Mouse (Mus musculus) left cerebral cortex, postnatal 4 days (tissue): ENCODE measurements around the gene Pnrc2. TPM values are rescaled to one million over a fixed set of nuclear protein-coding genes. Genes with fewer than 3 reads are reported as not detected.

Source experiments
- DNase-seq: peaks from one replicate; pipeline ENCODE4 v3.0.0-alpha.2; 2022
- intact Hi-C: fragments of 180-260 bp; cut with DNase I; formaldehyde crosslinking; loops from one replicate; pipeline ENCODE4 v1.15.1; 2025
- total RNA-seq, 2 experiments: library from RNA; stranded (reverse); gene quantifications; 2 replicates each; pipeline ENCODE4 v1.2.3; 2021

Gene Pnrc2
- 10 to 100 TPM; 41.1 to 45.2 TPM for total RNA-seq

GRCm38 (mm10) chr4:135873526-135874202 lies at the start of gene Pnrc2:
Pnrc2 (minus strand) TSS chr4:135873850.
- intact Hi-C loops = loop anchor here (5.0 kb wide), 1 partner anchor 71 kb away; no protein-coding TSS in a partner anchor
- peak; percentile 92 for DNase-seq

DNA sequence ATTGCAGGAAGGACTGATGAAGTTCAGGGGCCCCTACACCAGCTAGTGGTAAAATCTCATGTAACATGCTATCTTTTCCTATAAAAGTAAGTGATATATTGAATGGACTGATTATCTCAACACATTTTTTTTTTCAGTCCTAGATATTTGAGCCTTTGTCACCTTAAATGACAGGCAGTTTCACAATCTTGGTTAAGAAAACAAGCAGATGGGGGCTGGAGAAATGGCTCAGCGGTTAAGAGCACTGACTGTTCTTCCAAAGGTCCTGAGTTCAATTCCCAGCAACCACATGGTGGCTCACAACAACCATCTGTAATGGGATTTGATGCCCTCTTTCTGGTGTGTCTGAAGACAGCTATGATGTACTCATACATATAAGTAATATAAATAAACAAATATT lies 48.5 kb upstream of the Pnrc2 start:
- intact Hi-C loops = no loop called here
- no peak for DNase-seq

- peak; percentile 24 for DNase-seq
- intact Hi-C loops = no loop called here
These were observed 47.8 kb upstream of the Pnrc2 start for GRCm38 (mm10) chr4:135921257-135922120.

DNA sequence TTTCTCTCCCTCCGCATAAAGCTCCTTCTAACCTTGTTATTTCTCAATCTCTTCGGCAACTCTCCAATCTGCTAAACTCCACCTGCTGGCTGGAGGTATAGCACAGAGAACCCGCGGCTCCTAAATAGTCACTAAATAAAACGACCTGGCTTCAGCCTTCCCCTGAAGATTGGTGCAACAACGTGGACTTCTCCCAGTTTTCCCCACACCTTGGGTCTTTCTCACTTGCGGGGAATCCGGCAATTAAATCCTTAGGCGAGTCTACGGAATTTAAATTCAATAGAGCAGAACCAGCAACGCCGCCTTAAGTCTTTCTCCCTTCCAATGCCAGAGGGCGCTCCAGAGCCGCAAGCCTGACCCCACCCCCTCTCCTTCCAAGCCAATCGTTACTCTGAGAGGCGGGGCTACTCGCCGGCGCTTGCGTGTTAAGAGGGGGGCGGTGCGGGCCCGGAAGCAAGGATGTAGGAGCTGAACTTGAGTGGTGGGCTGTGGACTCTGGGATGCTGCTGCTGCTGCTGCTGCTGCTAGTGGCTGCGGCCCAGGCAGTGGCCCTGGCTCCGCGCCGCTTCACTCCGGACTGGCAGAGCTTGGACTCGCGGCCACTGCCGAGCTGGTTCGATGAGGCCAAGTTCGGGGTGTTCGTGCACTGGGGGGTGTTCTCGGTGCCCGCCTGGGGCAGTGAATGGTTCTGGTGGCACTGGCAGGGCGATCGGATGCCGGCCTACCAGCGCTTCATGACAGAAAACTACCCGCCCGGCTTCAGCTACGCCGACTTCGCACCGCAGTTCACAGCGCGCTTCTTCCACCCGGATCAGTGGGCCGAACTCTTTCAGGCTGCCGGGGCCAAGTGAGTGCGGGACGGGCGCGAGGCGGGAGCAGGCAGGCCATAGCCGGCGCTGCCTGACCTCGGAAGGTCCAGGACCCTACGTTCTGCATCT lies 46.9 kb upstream of the Pnrc2 start, which contains the start of gene Fuca1:
TSS of gene Fuca1 (plus strand) at position 432 of the 938 bp plus-strand sequence.
- intact Hi-C loops = no loop called here

GRCm38 (mm10) chr4:135919280-135919639 lies 45.6 kb upstream of the Pnrc2 start:
- intact Hi-C loops = no loop called here

More for the DNA sequence above, 46.9 kb upstream of the Pnrc2 start, which contains the start of gene Fuca1:
- DNase-seq = peak; percentile 98

DNA sequence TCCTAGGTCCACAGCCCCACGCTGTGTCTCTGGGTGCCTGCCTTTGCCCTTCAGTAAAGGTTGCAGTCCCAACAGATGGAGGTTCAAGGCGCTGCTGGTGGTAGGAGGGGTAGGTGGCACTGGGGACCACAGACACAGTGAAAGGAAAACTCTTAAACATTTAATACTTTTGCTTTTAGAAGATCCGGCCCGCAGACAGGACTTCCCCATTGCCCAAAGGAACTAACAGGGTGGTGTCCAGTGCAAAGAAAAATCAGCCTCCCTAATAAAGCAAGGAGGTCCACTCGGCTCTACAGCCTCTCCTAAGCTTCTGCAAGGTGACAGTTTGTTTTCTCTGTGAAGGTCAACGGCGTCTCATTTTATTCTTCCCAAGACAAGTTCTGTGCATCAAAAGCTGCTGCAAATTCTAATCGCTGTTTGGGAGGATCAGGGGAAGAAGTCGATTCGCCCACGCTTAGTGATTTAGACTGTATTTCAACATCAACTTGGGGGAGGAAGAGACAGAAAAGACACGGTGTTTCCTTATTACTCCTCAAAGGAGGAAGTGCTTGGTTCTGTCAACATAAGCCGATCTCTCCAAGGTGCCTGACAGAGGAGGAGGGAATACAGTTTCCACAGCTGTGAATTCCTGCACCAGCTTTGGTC lies 45.1 kb upstream of the Pnrc2 start:
- no peak for DNase-seq
- intact Hi-C loops = no loop called here

More at GRCm38 (mm10) chr4:135919280-135919639, 45.6 kb upstream of the Pnrc2 start:
- no peak for DNase-seq

- intact Hi-C loops = no loop called here
- DNase-seq = no peak
These were observed 39.8 kb upstream of the Pnrc2 start for GRCm38 (mm10) chr4:135913433-135913832.

- intact Hi-C loops = no loop called here
These were observed 39.2 kb upstream of the Pnrc2 start for GRCm38 (mm10) chr4:135912835-135913234.

GRCm38 (mm10) chr4:135912164-135912563 lies 38.5 kb upstream of the Pnrc2 start:
- peak; percentile 53 for DNase-seq
- intact Hi-C loops = no loop called here

More at GRCm38 (mm10) chr4:135912835-135913234, 39.2 kb upstream of the Pnrc2 start:
- peak; percentile 86 for DNase-seq

- intact Hi-C loops = no loop called here
- DNase-seq = no peak
These were observed 37.9 kb upstream of the Pnrc2 start for GRCm38 (mm10) chr4:135911531-135911930.

DNA sequence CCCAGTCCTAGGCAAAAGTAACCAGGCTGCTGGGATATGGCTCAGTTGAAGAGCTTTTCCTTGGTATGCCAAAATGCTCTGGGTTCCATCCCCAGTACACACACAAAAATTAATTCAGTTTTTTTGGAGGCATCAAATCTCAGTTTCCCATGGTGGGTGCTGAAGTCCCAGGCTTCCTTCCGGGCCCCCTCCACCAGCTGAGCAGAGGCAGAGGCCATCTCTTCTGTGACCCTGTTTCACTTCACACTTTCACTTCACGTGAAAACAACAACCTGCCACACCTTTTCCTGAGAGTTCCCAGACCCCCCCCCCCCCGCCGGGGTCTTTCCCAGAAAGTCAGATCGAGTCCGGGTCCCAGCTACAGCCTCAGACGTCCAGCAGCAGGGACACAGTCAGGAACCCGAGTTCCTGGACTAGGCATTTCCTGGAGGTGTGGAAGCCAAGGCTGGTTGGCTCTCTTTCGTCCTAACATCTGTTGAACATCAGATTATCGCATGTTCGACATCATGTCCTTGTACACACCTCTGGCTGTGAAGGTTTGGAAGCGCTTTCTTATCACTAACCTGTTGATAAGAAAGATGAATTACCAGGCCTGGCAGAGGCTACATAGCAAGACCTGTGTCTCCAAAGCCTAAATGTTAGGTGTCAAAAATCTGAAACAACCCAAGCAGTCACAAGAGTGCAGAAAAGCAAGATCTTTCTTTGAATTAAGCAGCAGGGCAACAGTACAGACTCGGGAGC lies 35.8 kb upstream of the Pnrc2 start:
- intact Hi-C loops = no loop called here

DNA sequence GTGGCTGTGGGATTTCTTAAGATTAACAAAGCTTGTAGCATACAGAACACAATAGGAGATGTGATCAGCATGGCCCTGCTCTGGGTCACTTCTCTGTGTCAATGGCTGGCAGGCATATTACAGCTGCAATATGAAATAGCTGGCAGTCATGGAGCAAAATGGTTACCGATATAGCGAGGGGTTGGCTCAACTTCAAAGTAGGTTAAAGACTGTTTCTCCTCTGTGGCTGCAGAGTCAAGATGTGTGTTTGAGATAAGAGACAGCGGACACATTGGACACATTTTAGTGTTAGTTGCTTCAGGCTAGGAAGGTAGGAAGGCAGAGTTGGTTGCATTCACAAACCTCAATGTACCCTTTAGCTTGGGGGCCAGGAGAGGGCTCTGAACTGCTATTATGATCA lies 33.0 kb upstream of the Pnrc2 start:
- intact Hi-C loops = no loop called here
- no peak for DNase-seq

More for the DNA sequence above, 35.8 kb upstream of the Pnrc2 start:
- no peak for DNase-seq

DNA sequence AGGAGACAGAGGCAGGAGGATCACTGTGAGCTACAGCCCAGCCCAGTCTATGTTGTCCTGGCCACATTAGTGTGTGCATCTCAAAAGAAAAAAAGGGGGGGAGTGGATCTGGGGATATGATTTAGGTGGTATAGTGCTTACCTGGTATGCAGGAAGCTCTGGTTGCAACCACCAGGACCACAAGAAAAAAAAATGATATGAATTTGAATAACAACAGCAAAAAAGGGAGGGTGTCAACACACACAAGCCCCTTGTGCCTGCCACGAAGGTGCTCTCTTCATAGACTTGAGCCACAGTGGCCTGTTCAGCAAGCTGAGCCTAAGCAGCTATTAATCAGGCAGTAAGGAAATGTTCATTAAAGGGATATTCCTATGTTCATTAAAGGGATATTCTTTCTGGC lies 31.2 kb upstream of the Pnrc2 start:
- intact Hi-C loops = no loop called here
- DNase-seq = no peak

DNA sequence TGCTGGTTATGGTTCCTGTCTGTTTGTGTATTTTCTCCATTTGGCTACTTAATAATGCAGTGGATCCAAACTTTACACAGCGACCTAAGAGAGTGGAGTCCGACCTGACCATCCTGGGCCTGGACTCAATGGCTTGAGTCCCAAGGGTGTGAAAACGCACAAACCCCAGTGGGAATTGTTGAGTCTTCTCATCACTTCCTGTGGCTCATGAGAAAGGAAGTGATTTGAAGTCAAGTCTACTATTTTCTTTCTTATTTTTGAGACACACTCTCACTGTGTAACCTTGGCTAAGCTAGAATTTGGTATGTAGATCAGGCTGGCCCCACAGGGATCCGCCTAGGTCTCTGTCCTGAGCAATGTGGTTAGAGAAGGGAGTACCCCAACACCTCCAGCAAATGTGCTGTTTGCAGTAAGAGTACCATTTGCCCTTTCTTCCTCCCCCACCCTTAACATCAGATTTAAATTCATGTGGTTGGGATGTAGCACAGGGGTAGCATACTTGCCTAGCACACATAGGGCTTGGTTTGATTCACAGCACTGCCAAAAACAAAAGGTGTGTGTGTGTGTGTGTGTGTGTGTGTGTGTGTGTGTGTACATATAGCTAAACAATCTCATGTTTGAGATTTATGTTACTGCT lies 29.1 kb upstream of the Pnrc2 start:
- intact Hi-C loops = no loop called here
- no peak for DNase-seq

GRCm38 (mm10) chr4:135900008-135900407 lies 26.4 kb upstream of the Pnrc2 start:
- intact Hi-C loops = no loop called here
- no peak for DNase-seq

- no peak for DNase-seq
- intact Hi-C loops = no loop called here
These were observed 25.4 kb upstream of the Pnrc2 start for GRCm38 (mm10) chr4:135899050-135899448.

- no peak for DNase-seq
- intact Hi-C loops = no loop called here
These were observed 24.9 kb upstream of the Pnrc2 start for GRCm38 (mm10) chr4:135898380-135899049.

DNA sequence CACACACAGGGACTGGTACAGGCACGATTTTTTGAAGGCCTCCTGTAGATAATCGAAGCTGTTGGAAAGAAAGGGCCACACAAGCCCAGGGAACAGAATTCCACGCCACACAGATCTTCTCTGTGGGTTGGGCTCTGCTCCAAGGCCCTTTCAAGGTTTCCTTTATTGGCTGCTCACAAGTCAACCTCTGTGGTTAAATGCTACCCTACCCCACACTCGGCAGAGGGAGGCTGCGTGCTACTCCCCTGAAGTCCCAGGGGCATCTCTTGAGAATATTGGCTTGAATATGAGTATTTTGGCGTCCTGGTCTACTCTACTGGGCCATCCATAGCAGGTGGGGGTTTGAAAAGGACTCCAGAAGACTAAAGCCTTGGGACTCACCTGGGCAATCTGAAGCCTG lies 22.5 kb upstream of the Pnrc2 start:
- intact Hi-C loops = no loop called here
- DNase-seq = no peak
